Comparison of ENCODE assay signal across 8 mouse cellular contexts in the genomic region with DNA sequence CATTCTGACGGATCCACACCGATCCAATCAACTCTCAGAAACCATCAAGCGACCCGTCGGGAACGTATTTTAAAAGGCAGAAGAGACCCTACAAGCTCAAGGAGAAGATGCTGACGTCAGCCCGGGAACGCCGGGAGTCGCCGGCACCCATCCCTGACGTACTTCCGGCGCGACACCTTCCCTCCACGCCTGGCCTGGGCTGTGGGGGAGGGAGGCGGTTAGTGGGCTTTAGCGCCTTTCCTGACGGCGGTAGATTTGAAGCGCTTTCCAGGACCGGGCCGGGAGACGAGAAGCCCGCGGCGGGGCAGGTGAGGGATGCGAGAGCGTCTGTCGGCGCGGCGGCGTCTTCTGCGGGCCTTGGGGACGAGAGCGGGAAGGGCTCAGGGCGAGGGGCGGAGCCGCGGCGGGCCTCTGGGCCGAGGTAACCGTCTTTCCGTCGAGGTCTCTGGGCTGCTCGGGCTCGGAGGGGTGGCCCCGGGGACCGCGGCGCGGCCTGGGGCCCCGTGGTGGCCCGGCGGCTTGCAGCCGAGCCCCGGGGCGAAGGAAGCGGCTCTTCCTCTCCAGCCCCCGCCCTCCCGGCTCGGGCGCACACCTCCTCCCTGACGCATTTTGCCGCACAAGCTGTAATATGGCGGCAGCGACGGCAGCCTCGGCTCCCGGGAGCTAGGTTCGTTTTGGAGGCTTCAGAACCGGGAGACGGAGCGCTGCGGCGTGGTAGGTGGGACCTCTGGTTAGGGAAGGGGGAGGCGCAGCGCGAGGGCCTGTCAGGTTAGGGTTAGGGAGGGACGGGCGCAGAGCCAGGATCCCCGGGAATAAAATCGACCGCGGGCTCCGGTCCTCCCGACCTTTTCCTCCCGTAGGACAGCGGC. TPM values are rescaled to one million over a fixed set of nuclear protein-coding genes. Genes with fewer than 3 reads are reported as not detected.
DNase-seq lines count a peak whose midpoint lies in the region; ATAC-seq and TF ChIP-seq lines count a peak whose summit lies in the region.

No protein-coding gene starts in this region.

- no peak for TF ChIP-seq CTCF in bone marrow macrophage, adult 2 months (IDR thresholded peaks at IDR 0.05; ENCODE audit: low read depth, low read length)
- TF ChIP-seq CTCF in embryonic fibroblast, embryonic 13.5 days (IDR thresholded peaks at IDR 0.05; ENCODE audit: borderline replicate concordance, insufficient read depth, low read length), result no peak

- TF ChIP-seq POLR2A in bone marrow macrophage, adult 2 months (IDR thresholded peaks at IDR 0.05; ENCODE audit: borderline replicate concordance, low read depth, low read length), result peak; percentile 24; the same call in 1 of the 2 replicates
- TF ChIP-seq POLR2A in embryonic fibroblast, embryonic 13.5 days (IDR thresholded peaks at IDR 0.05; ENCODE audit: low read depth, low read length), result peak; percentile 68

- under 1% methylated on average over 91 of the region's 91 CpGs for WGBS in heart, embryonic 10.5 days
- WGBS in kidney, embryonic 15.5 days, result under 1% methylated on average over 88 of the region's 91 CpGs

- peaks cover 27% of the 10 kb centered on the region for H3K4me1 ChIP-seq in bone marrow macrophage, adult 2 months (ENCODE audit: control insufficient read depth, insufficient read depth, low read length)
- H3K4me1 ChIP-seq in embryonic fibroblast, embryonic 13.5 days (ENCODE audit: control insufficient read depth, insufficient read depth, low read length), result peaks cover 2% of the 10 kb centered on the region; the same call in 1 of the 2 replicates
- H3K4me1 ChIP-seq in heart, embryonic 10.5 days, result peaks cover 8% of the 10 kb centered on the region; the same call in 1 of the 2 replicates
- H3K4me1 ChIP-seq in kidney, embryonic 15.5 days, result peaks cover 15% of the 10 kb centered on the region

- peak; percentile 95 for ATAC-seq in kidney, embryonic 15.5 days (replicated peaks; ENCODE audit: low FRiP score)
- ATAC-seq in monocyte, adult 5-6 weeks (replicated peaks; ENCODE audit: insufficient number of reproducible peaks, low FRiP score, low TSS enrichment, poor library complexity, severe bottlenecking), result peak; percentile 88

- H3K4me3 ChIP-seq in bone marrow macrophage, adult 2 months (ENCODE audit: insufficient read depth, low read length), result peak overlapping the region; percentile 93
- H3K4me3 ChIP-seq in embryonic fibroblast, embryonic 13.5 days (ENCODE audit: insufficient read depth, low read length), result peak overlapping the region; percentile 96
- peak overlapping the region; percentile 97 for H3K4me3 ChIP-seq in heart, embryonic 10.5 days
- H3K4me3 ChIP-seq in kidney, embryonic 15.5 days (replicated peaks), result peak overlapping the region; percentile 99

- DNase-seq in A20 (ENCODE audit: low read depth, low spot score), result peak; percentile 96
- DNase-seq in heart, embryonic 10.5 days (ENCODE audit: low spot score), result peak; percentile 96
- peak; percentile 90 for DNase-seq in liver
- peak; percentile 84 to 93 for DNase-seq in spleen, postnatal 4 days (ENCODE audit: low spot score in 2 of 2)

- no peaks in the 10 kb centered on the region for H3K9me3 ChIP-seq in heart, embryonic 10.5 days
- no peaks in the 10 kb centered on the region for H3K9me3 ChIP-seq in kidney, embryonic 15.5 days (replicated peaks)

- 0 out of 2 replicates have a peak, but pooled peaks cover 3% of the 10 kb centered on the region for H3K36me3 ChIP-seq in heart, embryonic 10.5 days
- H3K36me3 ChIP-seq in kidney, embryonic 15.5 days, result no peaks in the 10 kb centered on the region

- peak overlapping the region; percentile 75 for H3K4me2 ChIP-seq in kidney, embryonic 15.5 days

- peak overlapping the region; percentile 81 for H3K27ac ChIP-seq in bone marrow macrophage, adult 2 months (ENCODE audit: insufficient read depth, low read depth, low read length)
- H3K27ac ChIP-seq in embryonic fibroblast, embryonic 13.5 days (ENCODE audit: insufficient read depth, low read length), result peak overlapping the region; percentile 70
- peak overlapping the region; percentile 98 for H3K27ac ChIP-seq in heart, embryonic 10.5 days
- H3K27ac ChIP-seq in kidney, embryonic 15.5 days, result peak overlapping the region; percentile 94

- peak overlapping the region; percentile 86 for H3K9ac ChIP-seq in kidney, embryonic 15.5 days

- 0 out of 2 replicates have a peak, but pooled peaks cover 7% of the 10 kb centered on the region for H3K27me3 ChIP-seq in heart, embryonic 10.5 days (ENCODE audit: insufficient read depth, poor library complexity, severe bottlenecking)
- H3K27me3 ChIP-seq in kidney, embryonic 15.5 days, result peaks cover 2% of the 10 kb centered on the region; the same call in 1 of the 2 replicates

RNA-seq across cellular contexts. Expression of a gene that starts 0.5 kb away (rescaled TPM):
- polyA plus RNA-seq in bone marrow macrophage, adult 2 months (2012; ENCODE audit: insufficient read depth, insufficient read length, missing spikeins), result 134 and 138 TPM in 2 replicates
- 130 and 149 TPM in 2 replicates for polyA plus RNA-seq in embryonic fibroblast, embryonic 13.5 days (2011; ENCODE audit: insufficient read length, low read depth, missing spikeins)
- 98.0 and 114 TPM in 2 replicates for polyA plus RNA-seq in heart, embryonic 10.5 days (2016; fragmentation: Nextera tagmentation; extraction: Ambion mirVana)
- polyA plus RNA-seq in kidney, embryonic 15.5 days (2015; fragmentation: Nextera tagmentation; extraction: Ambion mirVana), result 145 and 160 TPM in 2 replicates
- 97.7 to 171 TPM (median 114 TPM) in 3 replicates for total RNA-seq in monocyte, adult 5-6 weeks (2017)

RNA-seq across cellular contexts. Expression of a gene that starts 9.6 kb away (rescaled TPM):
- 6.0 and 6.8 TPM in 2 replicates for polyA plus RNA-seq in bone marrow macrophage, adult 2 months (2012; ENCODE audit: insufficient read depth, insufficient read length, missing spikeins)
- polyA plus RNA-seq in embryonic fibroblast, embryonic 13.5 days (2011; ENCODE audit: insufficient read length, low read depth, missing spikeins), result 9.6 and 11.3 TPM in 2 replicates
- 19.5 and 23.0 TPM in 2 replicates for polyA plus RNA-seq in heart, embryonic 10.5 days (2016; fragmentation: Nextera tagmentation; extraction: Ambion mirVana)
- 11.8 and 13.7 TPM in 2 replicates for polyA plus RNA-seq in kidney, embryonic 15.5 days (2015; fragmentation: Nextera tagmentation; extraction: Ambion mirVana)
- total RNA-seq in monocyte, adult 5-6 weeks (2017), result 3.7 to 6.9 TPM (median 4.7 TPM) in 3 replicates

RNA-seq across cellular contexts. Expression of a gene that starts 53.0 kb away (rescaled TPM):
- not detected in 2 replicates for polyA plus RNA-seq in bone marrow macrophage, adult 2 months (2012; ENCODE audit: insufficient read depth, insufficient read length, missing spikeins)
- polyA plus RNA-seq in embryonic fibroblast, embryonic 13.5 days (2011; ENCODE audit: insufficient read length, low read depth, missing spikeins), result 0.38 and 0.47 TPM in 2 replicates
- 8.3 and 15.4 TPM in 2 replicates for polyA plus RNA-seq in heart, embryonic 10.5 days (2016; fragmentation: Nextera tagmentation; extraction: Ambion mirVana)
- 2.5 and 3.7 TPM in 2 replicates for polyA plus RNA-seq in kidney, embryonic 15.5 days (2015; fragmentation: Nextera tagmentation; extraction: Ambion mirVana)
- not detected in 3 replicates for total RNA-seq in monocyte, adult 5-6 weeks (2017)

Comparison
In these comparisons a context has a peak if more than half of its experiments do, and no peak if none do; other contexts are left out.
1. Peak in every context shown above with its lines: DNase-seq, ATAC-seq, H3K4me3 ChIP-seq and H3K27ac ChIP-seq.